Mouse (Mus musculus): ENCODE data around the gene Thsd1.
"Not testable (repeated sequence)": the region's sequence is repeated elsewhere in the genome, so short reads cannot be mapped to it uniquely, and the experiment has no call there.

Thsd1 gene

DNA sequence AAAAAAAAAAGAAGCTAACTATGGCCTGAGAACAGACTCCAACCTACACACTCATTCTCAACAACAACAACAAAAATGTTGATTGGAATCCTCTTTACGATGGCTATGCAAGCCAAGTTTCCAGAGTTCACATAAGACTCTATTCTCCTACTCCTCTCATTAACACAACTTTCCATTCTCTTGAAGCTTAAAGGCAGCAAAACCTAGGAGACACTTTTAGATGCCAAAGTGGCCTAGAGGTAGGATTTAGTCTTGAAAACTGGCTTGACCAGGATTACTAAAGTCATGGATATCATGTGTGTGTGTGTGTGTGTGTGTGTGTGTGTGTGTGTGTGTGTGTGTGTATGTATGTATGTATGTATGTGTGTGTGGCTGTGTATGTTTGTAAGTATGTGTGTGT, 38.1 kb downstream of the Thsd1 start:
- DNase-seq, result no peak

DNA sequence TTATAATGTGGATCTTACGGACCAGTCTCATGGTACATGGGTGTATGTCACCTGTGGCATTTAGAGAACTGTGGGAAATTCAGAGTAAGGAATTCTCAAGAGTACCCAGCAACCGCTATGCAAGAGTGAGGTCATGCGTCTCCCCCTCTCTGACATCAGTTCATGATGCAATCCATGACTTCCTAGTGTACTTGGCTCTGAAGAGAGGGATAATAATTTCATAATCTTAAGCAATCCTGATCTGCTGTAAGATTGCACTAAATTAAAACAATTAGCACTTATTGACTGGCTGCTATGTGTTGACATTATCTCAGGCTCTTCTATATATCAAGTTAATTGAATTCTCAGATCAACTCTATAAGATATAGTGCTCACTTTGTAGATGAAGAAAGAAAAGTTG, 39.7 kb downstream of the Thsd1 start:
- no peak for DNase-seq

DNA sequence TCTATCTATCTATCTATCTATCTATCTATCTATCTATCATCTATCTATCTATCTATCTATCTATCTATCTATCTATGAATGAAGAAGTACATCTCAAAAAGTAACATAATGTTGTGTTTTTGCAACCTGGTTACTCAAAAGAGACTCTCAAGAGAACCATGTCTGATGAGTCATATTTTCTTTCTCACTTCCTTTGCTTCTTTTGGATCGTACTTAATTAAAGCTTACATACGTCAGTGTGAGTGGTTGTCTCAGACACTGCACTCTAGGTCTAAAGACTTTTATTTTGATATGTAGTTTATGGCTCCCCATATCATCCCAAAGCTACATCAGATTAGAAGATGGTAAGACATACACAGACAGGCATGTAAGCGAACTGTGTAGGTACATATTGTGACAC, 46.0 kb downstream of the Thsd1 start:
- DNase-seq, result no peak

DNA sequence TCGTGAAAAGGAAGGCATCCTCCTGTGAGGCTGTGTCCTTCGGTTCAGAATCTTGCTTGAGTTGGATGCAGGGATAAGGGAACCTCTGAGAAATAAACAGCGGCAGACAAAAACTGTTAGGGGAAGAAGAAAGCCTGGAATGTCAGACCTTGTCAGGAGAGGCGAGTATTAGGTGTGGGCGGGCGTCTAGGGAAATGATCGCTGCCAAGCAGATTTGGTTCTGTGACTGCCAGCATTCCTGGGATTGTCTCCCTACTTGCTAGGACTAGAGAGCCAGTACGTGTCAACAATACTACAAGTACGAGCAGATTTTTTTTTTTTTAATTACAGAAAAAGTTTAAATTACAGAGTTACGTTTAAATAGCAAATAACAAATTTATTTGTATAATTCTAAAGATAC, 47.5 kb downstream of the Thsd1 start:
- DNase-seq, result no peak

DNA sequence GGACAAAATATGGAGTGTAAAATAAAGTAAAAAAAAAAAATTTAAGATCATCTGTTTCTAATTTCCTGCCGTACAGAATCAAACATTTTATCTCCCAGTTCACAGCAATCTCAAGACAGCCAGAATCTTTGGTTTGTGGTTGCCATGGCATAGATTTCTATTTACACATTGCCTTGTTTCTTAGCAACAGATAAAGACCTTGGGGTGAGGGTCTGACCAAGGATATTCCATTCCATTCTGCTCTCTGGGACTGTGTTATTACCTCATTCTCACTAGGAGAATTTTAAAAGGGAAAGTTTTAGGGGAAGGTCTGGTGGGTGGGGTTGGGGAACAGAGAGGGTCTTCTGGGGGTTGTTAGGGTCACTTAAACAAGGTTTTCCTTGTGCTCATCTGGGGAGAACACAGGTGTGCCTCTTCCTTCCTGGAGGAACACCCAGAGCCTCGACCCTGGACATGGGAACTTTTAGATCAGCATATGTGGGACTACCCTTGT, 55.9 kb downstream of the Thsd1 start, which contains the start of gene Tpte:
TSS of gene Tpte (plus strand) at position 443 of the 493 bp plus-strand sequence.
- DNase-seq, result no peak

DNA sequence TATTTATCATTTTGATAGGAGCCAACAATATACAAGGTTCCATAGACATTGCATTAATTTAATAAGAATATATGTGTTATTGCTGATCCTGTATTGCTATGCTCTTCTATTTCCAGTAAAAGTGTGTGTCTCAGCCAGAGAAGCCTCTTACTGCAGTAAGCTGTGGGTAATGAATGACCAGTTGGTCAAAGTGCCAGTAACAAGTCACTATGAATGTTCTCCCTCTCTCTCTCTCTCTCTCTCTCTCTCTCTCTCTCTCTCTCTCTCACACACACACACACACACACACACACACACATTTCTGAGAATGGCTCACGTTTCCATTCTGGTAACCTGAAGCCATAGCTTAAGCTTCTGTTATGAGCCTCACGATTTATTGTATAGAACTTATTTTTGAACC, 75.2 kb downstream of the Thsd1 start:
- no peak for DNase-seq

DNA sequence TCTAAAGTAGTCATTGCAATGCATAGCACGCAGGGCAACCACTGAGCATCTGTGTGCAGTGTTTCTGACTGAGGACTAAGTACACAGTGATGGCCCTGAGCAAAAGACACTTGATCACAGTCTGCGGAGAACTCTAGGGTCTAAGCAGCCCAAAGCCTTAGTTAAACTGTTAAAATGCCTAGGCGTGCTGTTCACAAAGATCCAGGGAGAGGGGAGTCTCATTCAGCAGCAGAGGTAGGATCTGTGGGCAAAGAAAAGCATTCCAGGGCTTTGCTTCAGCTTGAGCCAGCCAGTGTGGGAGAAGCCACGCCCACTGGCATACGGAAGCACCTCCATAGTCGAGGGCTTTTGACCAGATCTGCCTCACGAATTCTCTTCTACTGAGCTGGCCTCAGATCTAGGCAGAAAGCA, 75.8 kb downstream of the Thsd1 start:
- DNase-seq, result peak; percentile 9

DNA sequence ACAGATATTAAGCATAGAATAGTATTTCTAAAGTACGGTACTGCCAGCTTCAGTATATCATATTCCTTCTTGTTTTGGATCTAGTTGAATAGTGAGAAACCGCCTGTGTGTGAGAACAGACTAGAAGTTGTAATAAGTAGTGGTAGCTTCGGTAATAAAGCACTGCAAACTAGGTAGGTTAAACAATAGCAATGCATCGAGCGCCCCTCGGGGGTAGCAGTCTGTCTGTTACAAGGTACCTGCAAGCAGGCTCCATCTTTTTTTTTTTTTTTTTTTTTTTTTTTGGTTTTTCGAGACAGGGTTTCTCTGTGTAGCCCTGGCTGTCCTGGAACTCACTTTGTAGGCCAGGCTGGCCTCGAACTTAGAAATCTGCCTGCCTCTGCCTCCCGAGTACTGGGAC, 76.9 kb downstream of the Thsd1 start:
- DNase-seq, result not testable (repeated sequence)

DNA sequence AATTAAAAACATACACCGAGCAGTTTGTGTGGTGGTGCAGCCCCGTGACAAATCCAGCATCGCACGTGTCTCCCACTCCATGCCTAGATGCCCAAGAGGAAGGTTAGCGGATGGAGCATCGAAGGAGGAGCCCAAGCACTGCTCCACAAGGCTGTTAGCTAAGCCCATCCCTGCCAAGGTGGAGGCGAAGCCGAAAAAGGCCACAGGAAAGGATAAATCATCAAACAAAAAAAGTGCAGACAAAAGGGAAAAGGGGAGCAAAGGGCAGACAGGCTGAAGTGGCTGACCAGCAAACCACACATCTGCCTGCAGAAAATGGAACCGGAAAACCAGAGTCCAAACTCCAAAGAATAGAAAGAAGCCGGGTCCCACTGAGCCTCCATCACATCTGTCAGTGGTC, 79.9 kb downstream of the Thsd1 start:
- DNase-seq, result no peak

Data from right cerebral cortex, postnatal 4 days (tissue).